Mouse (Mus musculus): ENCODE results near the gene Cnr2. TPM values are rescaled to one million over a fixed set of nuclear protein-coding genes. Genes with fewer than 3 reads are reported as not detected.

The Cnr2 gene
- total RNA-seq, 1 experiment = 0.04 TPM

DNA sequence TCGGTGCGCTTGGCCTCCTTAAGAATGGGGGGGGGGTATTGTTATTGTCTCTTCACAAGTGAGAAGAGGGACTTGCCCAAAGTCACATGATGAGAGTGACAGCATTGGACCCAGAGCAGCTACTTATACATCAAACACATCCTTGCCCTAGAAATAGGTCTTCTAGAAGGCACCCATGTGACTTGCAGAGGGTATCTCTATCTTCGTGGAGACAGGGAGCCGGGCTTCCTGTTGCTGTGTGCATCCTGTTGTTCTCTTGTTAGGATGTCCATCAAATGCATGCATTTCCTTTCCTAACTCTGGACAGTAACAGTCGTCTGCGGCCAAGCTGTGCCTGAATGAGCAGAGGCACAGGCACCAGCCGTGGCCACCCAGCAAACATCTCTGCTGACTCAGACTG lies 16.3 kb downstream of the Cnr2 start:
- Histone ChIP-seq H3K36me3 (ENCODE audit: control insufficient read depth, insufficient read depth, low read length, poor library complexity, severe bottlenecking) (no peaks in the 10 kb centered on the region), H3K4me3 (ENCODE audit: insufficient read depth in 1 of 2, low read depth in 1 of 2, low read length in 2 of 2, poor library complexity in 1 of 2, severe bottlenecking in 1 of 2) (no peak overlapping the region), H3K27ac (ENCODE audit: insufficient read depth, low read depth, low read length, poor library complexity, severe bottlenecking) (no peak overlapping the region), H3K4me1 (ENCODE audit: control insufficient read depth in 2 of 2, insufficient read depth in 2 of 2, low read length in 2 of 2, poor library complexity in 1 of 2) (no peaks in the 10 kb centered on the region), H3K9me3 (ENCODE audit: control insufficient read depth, insufficient read depth, low read depth, low read length) (no peaks in the 10 kb centered on the region), H3K9ac (ENCODE audit: insufficient read depth, low read depth, low read length, poor library complexity, severe bottlenecking) (no peak overlapping the region)
- TF ChIP-seq HCFC1 (IDR thresholded peaks at IDR 0.05; ENCODE audit: borderline replicate concordance, insufficient read depth, low read length) = no peak
- in situ Hi-C loops (cut with MboI; ENCODE audit: low sequenced_read_pairs in 2 of 2, unreplicated experiment in 2 of 2) = no loop called here
- DNase-seq (ENCODE audit: low read depth, low spot score) = no peak

DNA sequence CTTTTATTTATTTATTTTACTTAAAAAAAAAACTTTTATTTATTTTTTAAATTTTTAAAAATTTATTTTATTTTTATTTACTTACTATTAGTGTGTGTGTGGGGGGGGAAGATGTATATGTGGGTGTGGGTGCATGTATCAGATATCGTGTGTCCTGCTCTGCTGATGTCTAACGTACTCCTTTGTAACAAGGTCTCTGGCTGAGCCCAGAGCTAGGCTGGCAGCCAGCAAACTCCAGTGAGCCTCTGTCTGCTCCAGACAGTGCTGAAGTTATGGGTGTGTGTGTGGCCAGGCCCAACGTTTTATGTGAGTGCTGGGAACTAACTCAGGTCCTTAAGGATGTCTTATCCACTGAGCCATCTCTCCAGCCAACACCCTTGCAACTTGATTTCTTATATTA lies 17.0 kb downstream of the Cnr2 start:
- no peak overlapping the region for H3K27ac ChIP-seq (ENCODE audit: insufficient read depth, low read depth, low read length, poor library complexity, severe bottlenecking)
- H3K9me3 ChIP-seq (ENCODE audit: control insufficient read depth, insufficient read depth, low read depth, low read length) = no peaks in the 10 kb centered on the region
- TF ChIP-seq MAFK (IDR thresholded peaks at IDR 0.05; ENCODE audit: insufficient read depth, low read depth, low read length) (no peak), CHD2 (IDR thresholded peaks at IDR 0.05; ENCODE audit: low read depth, low read length) (no peak), ZC3H11A (IDR thresholded peaks at IDR 0.05; ENCODE audit: borderline replicate concordance, low read depth, low read length) (no peak), ZNF384 (IDR thresholded peaks at IDR 0.05; ENCODE audit: low read depth, low read length) (no peak), HCFC1 (IDR thresholded peaks at IDR 0.05; ENCODE audit: borderline replicate concordance, insufficient read depth, low read length) (no peak)
- DNase-seq (ENCODE audit: low read depth, low spot score) = no peak
- in situ Hi-C loops (cut with MboI; ENCODE audit: low sequenced_read_pairs in 2 of 2, unreplicated experiment in 2 of 2) = no loop called here
- H3K4me1 ChIP-seq (ENCODE audit: control insufficient read depth in 2 of 2, insufficient read depth in 2 of 2, low read length in 2 of 2, poor library complexity in 1 of 2) = no peaks in the 10 kb centered on the region
- no peak overlapping the region for H3K9ac ChIP-seq (ENCODE audit: insufficient read depth, low read depth, low read length, poor library complexity, severe bottlenecking)
- H3K4me3 ChIP-seq (ENCODE audit: insufficient read depth in 1 of 2, low read depth in 1 of 2, low read length in 2 of 2, poor library complexity in 1 of 2, severe bottlenecking in 1 of 2) = no peak overlapping the region
- H3K36me3 ChIP-seq (ENCODE audit: control insufficient read depth, insufficient read depth, low read length, poor library complexity, severe bottlenecking) = no peaks in the 10 kb centered on the region

DNA sequence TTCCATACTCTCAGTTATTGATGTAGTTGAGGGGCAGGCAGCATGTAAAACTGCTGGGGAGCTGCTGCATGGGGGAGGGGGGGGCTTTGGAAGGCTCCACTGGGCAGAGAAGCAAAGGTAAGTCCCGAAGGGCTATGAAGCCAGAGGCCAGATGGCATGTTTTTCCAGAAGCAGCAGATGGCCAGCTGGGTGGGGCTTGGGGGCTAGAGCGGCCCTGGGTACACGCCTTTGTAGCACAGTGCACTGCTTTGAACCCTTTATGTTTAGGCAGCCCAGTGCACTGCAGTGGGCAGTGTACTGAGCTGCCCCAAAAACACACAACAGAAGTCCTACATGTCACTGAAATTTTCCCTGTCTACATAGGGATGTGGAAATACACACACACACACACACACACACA lies 17.6 kb downstream of the Cnr2 start:
- Histone ChIP-seq H3K9ac (ENCODE audit: insufficient read depth, low read depth, low read length, poor library complexity, severe bottlenecking) (no peak overlapping the region), H3K4me3 (ENCODE audit: insufficient read depth in 1 of 2, low read depth in 1 of 2, low read length in 2 of 2, poor library complexity in 1 of 2, severe bottlenecking in 1 of 2) (no peak overlapping the region), H3K27ac (ENCODE audit: insufficient read depth, low read depth, low read length, poor library complexity, severe bottlenecking) (no peak overlapping the region), H3K36me3 (ENCODE audit: control insufficient read depth, insufficient read depth, low read length, poor library complexity, severe bottlenecking) (no peaks in the 10 kb centered on the region), H3K4me1 (ENCODE audit: control insufficient read depth in 2 of 2, insufficient read depth in 2 of 2, low read length in 2 of 2, poor library complexity in 1 of 2) (no peaks in the 10 kb centered on the region), H3K9me3 (ENCODE audit: control insufficient read depth, insufficient read depth, low read depth, low read length) (no peaks in the 10 kb centered on the region)
- DNase-seq (ENCODE audit: low read depth, low spot score) = no peak
- in situ Hi-C loops (cut with MboI; ENCODE audit: low sequenced_read_pairs in 2 of 2, unreplicated experiment in 2 of 2) = no loop called here
- TF ChIP-seq ZC3H11A (IDR thresholded peaks at IDR 0.05; ENCODE audit: borderline replicate concordance, low read depth, low read length) = no peak
- no peak for TF ChIP-seq CHD2 (IDR thresholded peaks at IDR 0.05; ENCODE audit: low read depth, low read length)
- TF ChIP-seq ZNF384 (IDR thresholded peaks at IDR 0.05; ENCODE audit: low read depth, low read length) = no peak
- no peak for TF ChIP-seq MAFK (IDR thresholded peaks at IDR 0.05; ENCODE audit: insufficient read depth, low read depth, low read length)
- no peak for TF ChIP-seq HCFC1 (IDR thresholded peaks at IDR 0.05; ENCODE audit: borderline replicate concordance, insufficient read depth, low read length)

DNA sequence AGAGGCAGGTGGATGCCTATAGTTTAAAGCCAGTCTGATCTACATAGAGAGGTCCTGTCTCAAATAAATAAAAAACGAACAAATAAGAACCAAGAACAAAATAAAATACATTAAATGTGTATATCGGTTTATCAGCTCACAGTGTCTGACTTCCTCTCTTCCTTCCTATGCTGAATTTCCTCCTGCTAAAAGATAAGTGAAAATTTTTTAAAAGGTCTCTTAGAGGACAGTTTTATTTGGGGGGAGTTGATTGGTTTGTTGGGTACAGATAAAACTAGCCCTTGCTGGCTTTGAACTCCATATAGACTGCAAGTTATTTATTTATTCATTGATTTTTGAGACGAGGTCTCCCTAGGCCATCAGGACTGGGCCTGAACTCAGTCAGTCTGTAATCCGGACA lies 18.2 kb downstream of the Cnr2 start:
- no peaks in the 10 kb centered on the region for H3K4me1 ChIP-seq (ENCODE audit: control insufficient read depth in 2 of 2, insufficient read depth in 2 of 2, low read length in 2 of 2, poor library complexity in 1 of 2)
- H3K36me3 ChIP-seq (ENCODE audit: control insufficient read depth, insufficient read depth, low read length, poor library complexity, severe bottlenecking) = no peaks in the 10 kb centered on the region
- H3K9ac ChIP-seq (ENCODE audit: insufficient read depth, low read depth, low read length, poor library complexity, severe bottlenecking) = no peak overlapping the region
- H3K4me3 ChIP-seq (ENCODE audit: insufficient read depth in 1 of 2, low read depth in 1 of 2, low read length in 2 of 2, poor library complexity in 1 of 2, severe bottlenecking in 1 of 2) = no peak overlapping the region
- in situ Hi-C loops (cut with MboI; ENCODE audit: low sequenced_read_pairs in 2 of 2, unreplicated experiment in 2 of 2) = no loop called here
- no peak for DNase-seq (ENCODE audit: low read depth, low spot score)
- no peaks in the 10 kb centered on the region for H3K9me3 ChIP-seq (ENCODE audit: control insufficient read depth, insufficient read depth, low read depth, low read length)
- no peak overlapping the region for H3K27ac ChIP-seq (ENCODE audit: insufficient read depth, low read depth, low read length, poor library complexity, severe bottlenecking)
- TF ChIP-seq ZNF384 (IDR thresholded peaks at IDR 0.05; ENCODE audit: low read depth, low read length) = no peak
- TF ChIP-seq ZC3H11A (IDR thresholded peaks at IDR 0.05; ENCODE audit: borderline replicate concordance, low read depth, low read length) = no peak
- TF ChIP-seq MAFK (IDR thresholded peaks at IDR 0.05; ENCODE audit: insufficient read depth, low read depth, low read length) = no peak
- TF ChIP-seq CHD2 (IDR thresholded peaks at IDR 0.05; ENCODE audit: low read depth, low read length) = no peak

DNA sequence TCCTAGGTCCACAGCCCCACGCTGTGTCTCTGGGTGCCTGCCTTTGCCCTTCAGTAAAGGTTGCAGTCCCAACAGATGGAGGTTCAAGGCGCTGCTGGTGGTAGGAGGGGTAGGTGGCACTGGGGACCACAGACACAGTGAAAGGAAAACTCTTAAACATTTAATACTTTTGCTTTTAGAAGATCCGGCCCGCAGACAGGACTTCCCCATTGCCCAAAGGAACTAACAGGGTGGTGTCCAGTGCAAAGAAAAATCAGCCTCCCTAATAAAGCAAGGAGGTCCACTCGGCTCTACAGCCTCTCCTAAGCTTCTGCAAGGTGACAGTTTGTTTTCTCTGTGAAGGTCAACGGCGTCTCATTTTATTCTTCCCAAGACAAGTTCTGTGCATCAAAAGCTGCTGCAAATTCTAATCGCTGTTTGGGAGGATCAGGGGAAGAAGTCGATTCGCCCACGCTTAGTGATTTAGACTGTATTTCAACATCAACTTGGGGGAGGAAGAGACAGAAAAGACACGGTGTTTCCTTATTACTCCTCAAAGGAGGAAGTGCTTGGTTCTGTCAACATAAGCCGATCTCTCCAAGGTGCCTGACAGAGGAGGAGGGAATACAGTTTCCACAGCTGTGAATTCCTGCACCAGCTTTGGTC lies 23.6 kb downstream of the Cnr2 start:
- Histone ChIP-seq H3K4me3 (ENCODE audit: insufficient read depth in 1 of 2, low read depth in 1 of 2, low read length in 2 of 2, poor library complexity in 1 of 2, severe bottlenecking in 1 of 2) (no peak overlapping the region), H3K9ac (ENCODE audit: insufficient read depth, low read depth, low read length, poor library complexity, severe bottlenecking) (no peak overlapping the region), H3K27ac (ENCODE audit: insufficient read depth, low read depth, low read length, poor library complexity, severe bottlenecking) (no peak overlapping the region), H3K9me3 (ENCODE audit: control insufficient read depth, insufficient read depth, low read depth, low read length) (no peaks in the 10 kb centered on the region), H3K4me1 (ENCODE audit: control insufficient read depth in 2 of 2, insufficient read depth in 2 of 2, low read length in 2 of 2, poor library complexity in 1 of 2) (peaks cover 2 to 3% of the 10 kb centered on the region in 2 experiments; a peak in 2 of 4 replicates), H3K36me3 (ENCODE audit: control insufficient read depth, insufficient read depth, low read length, poor library complexity, severe bottlenecking) (peaks cover 5% of the 10 kb centered on the region; the same call in 1 of the 2 replicates)
- TF ChIP-seq ZC3H11A (IDR thresholded peaks at IDR 0.05; ENCODE audit: borderline replicate concordance, low read depth, low read length) = no peak
- in situ Hi-C loops (cut with MboI; ENCODE audit: low sequenced_read_pairs in 2 of 2, unreplicated experiment in 2 of 2) = no loop called here
- no peak for DNase-seq (ENCODE audit: low read depth, low spot score)
